Mouse (Mus musculus) brain, adult 2 months (tissue): ENCODE measurements at regions not wholly inside any gene's neighbourhood (a gene's known extent, or its start where the extent isn't known, plus 50 kb on each side); places are given as distances from the start of the nearest gene placed in this dataset.

ENCODE experiments used
- DNase-seq: peaks from one replicate; pipeline ENCODE4 v3.0.0; 2011; ENCODE audit warnings: low read depth, low spot score

GRCm38 (mm10) chr16:62054182-62054581, 732.4 kb downstream of the Nsun3 start:
- DNase-seq, result peak; percentile 12

- no peak for DNase-seq
These were observed 748.6 kb downstream of the Nsun3 start for GRCm38 (mm10) chr16:62038049-62038448.

DNA sequence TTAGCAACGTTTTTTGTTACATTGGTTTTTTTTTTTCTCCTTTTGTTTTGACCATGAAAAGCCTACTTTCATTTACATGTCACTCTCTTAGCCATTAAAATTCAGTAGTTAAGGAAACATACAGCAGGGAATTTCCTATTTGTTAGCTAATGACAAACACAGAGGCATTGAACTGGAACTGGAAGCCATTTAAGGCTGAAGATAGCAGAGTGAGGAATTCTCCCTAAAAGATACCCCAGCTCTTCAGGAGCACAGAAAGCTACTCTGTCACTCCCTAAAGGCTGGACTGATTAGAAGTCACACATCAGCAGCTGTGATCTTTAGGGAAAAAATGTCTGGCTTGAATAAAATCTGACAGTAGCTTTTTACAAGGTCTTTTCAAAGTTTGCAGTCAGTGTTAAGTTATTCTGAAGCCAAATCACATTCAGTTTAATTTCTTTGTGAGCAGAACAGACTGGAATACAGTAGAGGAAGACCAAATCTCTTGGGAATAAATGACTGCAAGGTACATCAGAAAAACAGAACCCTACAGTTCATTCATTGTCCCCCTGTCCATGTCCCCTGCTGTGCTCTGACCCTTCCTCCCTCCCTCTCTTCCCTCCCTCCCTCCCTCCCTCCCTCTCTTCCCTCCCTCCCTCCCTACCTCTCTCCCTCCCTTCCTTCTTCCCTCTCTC, 796.1 kb downstream of the Nsun3 start:
- DNase-seq, result peak; percentile 1
